Mouse (Mus musculus): ENCODE data around the gene Gcc2. TPM values are rescaled to one million over a fixed set of nuclear protein-coding genes. Genes with fewer than 3 reads are reported as not detected.
"Not testable (repeated sequence)": the region's sequence is repeated elsewhere in the genome, so short reads cannot be mapped to it uniquely, and the experiment has no call there.

Gene Gcc2
- polyA plus RNA-seq, 1 experiment from 2014 or later: 93.6 TPM

GRCm38 (mm10) chr10:58226357-58226756, 28.9 kb upstream of the Gcc2 start:
- not testable (repeated sequence) for H3K4me1 ChIP-seq (ENCODE audit: control insufficient read depth, insufficient read depth, low read length); H3K4me2 ChIP-seq (ENCODE audit: low read length); H3K9me3 ChIP-seq (ENCODE audit: control insufficient read depth, low read length); H3K4me3 ChIP-seq (replicated peaks; ENCODE audit: low read depth, low read length); H3K9ac ChIP-seq (replicated peaks; ENCODE audit: low read length); H3K27ac ChIP-seq (replicated peaks; ENCODE audit: low read depth, low read length); ATAC-seq (ENCODE audit: low FRiP score, low TSS enrichment); H3K27me3 ChIP-seq (ENCODE audit: control insufficient read depth, insufficient read depth, low read length); H3K36me3 ChIP-seq (ENCODE audit: control insufficient read depth, insufficient read depth, low read length)
- peak; percentile 32 for DNase-seq
- WGBS: 77% methylated on average over 4 of the region's 4 CpGs

DNA sequence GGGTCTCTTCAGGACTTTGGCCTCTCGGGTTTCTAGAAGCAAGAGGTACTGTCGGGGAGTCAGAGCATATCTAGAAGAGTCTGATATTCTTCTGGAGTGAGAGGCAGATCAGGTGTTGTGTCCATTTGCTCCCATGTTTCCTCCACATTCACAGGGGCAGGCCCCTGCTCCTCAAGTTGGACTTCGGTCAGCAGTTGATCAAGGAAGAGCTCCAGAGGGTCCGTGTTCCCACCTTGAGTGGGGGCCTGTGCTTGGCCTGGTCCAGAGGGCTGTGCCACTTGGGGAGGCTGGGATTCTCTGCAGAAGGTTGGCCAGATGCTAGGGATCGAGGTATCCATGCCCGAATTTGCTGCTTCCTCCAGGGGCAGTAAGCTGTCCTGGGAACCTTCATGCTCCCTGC, 27.5 kb upstream of the Gcc2 start:
- 82% methylated on average over 2 of the region's 6 CpGs for WGBS
- not testable (repeated sequence) for ATAC-seq (ENCODE audit: low FRiP score, low TSS enrichment)
- H3K9me3 ChIP-seq (ENCODE audit: control insufficient read depth, low read length): peaks cover 15% of the 10 kb centered on the region

GRCm38 (mm10) chr10:58230021-58230420, 25.3 kb upstream of the Gcc2 start:
- DNase-seq; ATAC-seq (ENCODE audit: low FRiP score, low TSS enrichment); H3K4me1 ChIP-seq (ENCODE audit: control insufficient read depth, insufficient read depth, low read length); H3K27ac ChIP-seq (replicated peaks; ENCODE audit: low read depth, low read length); H3K9ac ChIP-seq (replicated peaks; ENCODE audit: low read length); H3K4me2 ChIP-seq (ENCODE audit: low read length); H3K36me3 ChIP-seq (ENCODE audit: control insufficient read depth, insufficient read depth, low read length); H3K27me3 ChIP-seq (ENCODE audit: control insufficient read depth, insufficient read depth, low read length); H3K4me3 ChIP-seq (replicated peaks; ENCODE audit: low read depth, low read length): not testable (repeated sequence)
- WGBS: 57% methylated on average over 3 of the region's 3 CpGs
- H3K9me3 ChIP-seq (ENCODE audit: control insufficient read depth, low read length): peaks cover 15% of the 10 kb centered on the region

More for the DNA sequence above, 27.5 kb upstream of the Gcc2 start:
- H3K4me1 ChIP-seq (ENCODE audit: control insufficient read depth, insufficient read depth, low read length); H3K9ac ChIP-seq (replicated peaks; ENCODE audit: low read length); H3K27me3 ChIP-seq (ENCODE audit: control insufficient read depth, insufficient read depth, low read length); H3K36me3 ChIP-seq (ENCODE audit: control insufficient read depth, insufficient read depth, low read length); DNase-seq; H3K27ac ChIP-seq (replicated peaks; ENCODE audit: low read depth, low read length); H3K4me2 ChIP-seq (ENCODE audit: low read length); H3K4me3 ChIP-seq (replicated peaks; ENCODE audit: low read depth, low read length): not testable (repeated sequence)

- not testable (repeated sequence) for H3K4me2 ChIP-seq (ENCODE audit: low read length); DNase-seq; H3K36me3 ChIP-seq (ENCODE audit: control insufficient read depth, insufficient read depth, low read length); H3K4me1 ChIP-seq (ENCODE audit: control insufficient read depth, insufficient read depth, low read length); H3K9ac ChIP-seq (replicated peaks; ENCODE audit: low read length); H3K27me3 ChIP-seq (ENCODE audit: control insufficient read depth, insufficient read depth, low read length); H3K4me3 ChIP-seq (replicated peaks; ENCODE audit: low read depth, low read length); H3K27ac ChIP-seq (replicated peaks; ENCODE audit: low read depth, low read length)
- peak; percentile 41 for ATAC-seq (ENCODE audit: low FRiP score, low TSS enrichment)
- 87% methylated on average over 5 of the region's 7 CpGs for WGBS
- H3K9me3 ChIP-seq (ENCODE audit: control insufficient read depth, low read length): peaks cover 15% of the 10 kb centered on the region
Measured at GRCm38 (mm10) chr10:58231088-58231487, 24.2 kb upstream of the Gcc2 start.

DNA sequence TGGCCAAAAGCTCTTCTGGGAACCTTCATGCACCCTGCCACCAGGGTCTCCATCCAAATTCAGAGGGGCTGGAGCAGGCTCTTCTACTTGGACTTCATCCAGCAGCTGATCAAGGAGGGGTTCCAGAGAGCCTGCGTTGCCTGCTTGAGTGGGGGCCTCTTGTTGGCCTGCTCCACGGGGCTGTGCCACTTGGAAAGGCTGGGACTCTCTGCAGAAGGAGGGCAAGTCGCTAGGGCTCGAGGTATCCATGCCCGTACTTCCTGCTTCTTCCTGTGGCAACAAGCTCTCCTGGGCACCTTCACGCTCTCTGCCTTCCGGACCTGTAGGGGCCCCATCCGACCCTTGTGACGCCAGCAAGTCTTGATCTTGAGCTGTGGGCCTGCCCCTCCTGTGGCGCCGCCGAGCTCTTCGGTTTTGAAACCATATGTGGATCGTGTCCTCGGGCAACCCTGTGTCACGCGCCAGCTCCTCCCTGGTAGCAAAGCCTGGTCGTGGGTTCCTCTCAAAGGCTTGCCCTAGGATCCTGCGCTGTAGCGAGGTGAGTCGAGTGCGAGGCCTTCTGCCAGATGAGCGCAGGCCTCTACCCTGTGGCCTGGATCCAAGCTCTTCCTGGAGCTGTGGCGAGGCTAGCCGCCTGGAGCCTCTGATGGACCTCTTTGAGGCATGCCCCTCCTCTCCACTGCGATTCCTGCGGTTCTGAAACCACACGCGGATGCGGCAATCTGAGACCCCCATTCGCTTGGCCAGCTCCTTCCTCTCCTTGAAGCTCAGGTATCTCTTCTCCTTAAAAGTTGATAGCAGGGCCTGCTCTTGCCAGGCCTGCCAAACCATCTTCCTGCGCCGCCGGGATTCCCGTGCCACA, 23.3 kb upstream of the Gcc2 start:
- not testable (repeated sequence) for H3K9ac ChIP-seq (replicated peaks; ENCODE audit: low read length); H3K4me2 ChIP-seq (ENCODE audit: low read length); H3K27me3 ChIP-seq (ENCODE audit: control insufficient read depth, insufficient read depth, low read length); H3K4me3 ChIP-seq (replicated peaks; ENCODE audit: low read depth, low read length); H3K4me1 ChIP-seq (ENCODE audit: control insufficient read depth, insufficient read depth, low read length); H3K27ac ChIP-seq (replicated peaks; ENCODE audit: low read depth, low read length); H3K36me3 ChIP-seq (ENCODE audit: control insufficient read depth, insufficient read depth, low read length)
- ATAC-seq (ENCODE audit: low FRiP score, low TSS enrichment) (peak; percentile 83), DNase-seq (peak; percentile 39)
- WGBS: 88% methylated on average over 31 of the region's 35 CpGs
- H3K9me3 ChIP-seq (ENCODE audit: control insufficient read depth, low read length): peaks cover 15% of the 10 kb centered on the region

- peak; percentile 41 for ATAC-seq (ENCODE audit: low FRiP score, low TSS enrichment)
- H3K4me3 ChIP-seq (replicated peaks; ENCODE audit: low read depth, low read length); H3K9ac ChIP-seq (replicated peaks; ENCODE audit: low read length); H3K4me1 ChIP-seq (ENCODE audit: control insufficient read depth, insufficient read depth, low read length); DNase-seq; H3K36me3 ChIP-seq (ENCODE audit: control insufficient read depth, insufficient read depth, low read length); H3K27me3 ChIP-seq (ENCODE audit: control insufficient read depth, insufficient read depth, low read length); H3K4me2 ChIP-seq (ENCODE audit: low read length); H3K27ac ChIP-seq (replicated peaks; ENCODE audit: low read depth, low read length): not testable (repeated sequence)
- H3K9me3 ChIP-seq (ENCODE audit: control insufficient read depth, low read length): peaks cover 15% of the 10 kb centered on the region
- 83% methylated on average over 7 of the region's 8 CpGs for WGBS
Measured at GRCm38 (mm10) chr10:58232641-58232969, 22.7 kb upstream of the Gcc2 start, which contains the start of gene Duxf3. Gene Duxf3, minus strand, starts transcription at chr10:58232675.

DNA sequence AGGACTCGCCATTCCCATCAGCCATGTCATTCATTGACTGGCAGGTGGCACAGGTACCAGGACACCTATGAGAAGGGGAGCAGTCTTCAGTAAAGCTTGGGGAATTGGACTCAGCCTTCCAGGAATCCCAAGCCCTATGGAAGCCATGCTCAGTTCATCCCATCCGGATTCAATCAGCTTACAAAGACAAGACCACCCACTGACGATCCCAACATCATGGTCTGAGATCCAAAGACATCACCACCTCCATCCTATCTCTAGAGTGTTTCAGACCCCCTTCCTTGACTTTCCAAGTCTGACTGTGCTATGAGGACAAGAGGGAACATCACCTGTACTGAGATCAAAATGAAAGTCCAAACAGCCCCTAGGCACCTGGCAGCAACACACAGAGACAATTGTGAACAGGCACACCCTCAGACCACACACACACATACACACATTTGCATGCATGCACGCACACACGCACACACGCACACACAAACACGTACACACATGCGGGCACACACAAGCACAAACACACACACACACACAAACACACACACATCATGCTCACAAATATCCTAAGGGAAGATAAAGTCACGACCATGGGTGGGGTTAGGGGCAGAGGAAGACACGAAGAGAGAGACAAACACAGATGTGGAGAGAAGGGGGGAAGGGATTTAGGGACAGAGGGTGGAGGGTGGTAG, 22.1 kb upstream of the Gcc2 start:
- not testable (repeated sequence) for H3K9ac ChIP-seq (replicated peaks; ENCODE audit: low read length); H3K27ac ChIP-seq (replicated peaks; ENCODE audit: low read depth, low read length); H3K4me3 ChIP-seq (replicated peaks; ENCODE audit: low read depth, low read length); H3K4me2 ChIP-seq (ENCODE audit: low read length); DNase-seq; H3K36me3 ChIP-seq (ENCODE audit: control insufficient read depth, insufficient read depth, low read length); H3K4me1 ChIP-seq (ENCODE audit: control insufficient read depth, insufficient read depth, low read length); H3K27me3 ChIP-seq (ENCODE audit: control insufficient read depth, insufficient read depth, low read length)
- H3K9me3 ChIP-seq (ENCODE audit: control insufficient read depth, low read length): peaks cover 15% of the 10 kb centered on the region
- 78% methylated on average over 9 of the region's 10 CpGs for WGBS
- peak; percentile 58 for ATAC-seq (ENCODE audit: low FRiP score, low TSS enrichment)

- not testable (repeated sequence) for H3K9ac ChIP-seq (replicated peaks; ENCODE audit: low read length); H3K36me3 ChIP-seq (ENCODE audit: control insufficient read depth, insufficient read depth, low read length); H3K4me3 ChIP-seq (replicated peaks; ENCODE audit: low read depth, low read length); DNase-seq; H3K27me3 ChIP-seq (ENCODE audit: control insufficient read depth, insufficient read depth, low read length); H3K4me1 ChIP-seq (ENCODE audit: control insufficient read depth, insufficient read depth, low read length); ATAC-seq (ENCODE audit: low FRiP score, low TSS enrichment); H3K27ac ChIP-seq (replicated peaks; ENCODE audit: low read depth, low read length); H3K4me2 ChIP-seq (ENCODE audit: low read length)
- peaks cover 15% of the 10 kb centered on the region for H3K9me3 ChIP-seq (ENCODE audit: control insufficient read depth, low read length)
Measured at GRCm38 (mm10) chr10:58233740-58234121, 21.6 kb upstream of the Gcc2 start.

DNA sequence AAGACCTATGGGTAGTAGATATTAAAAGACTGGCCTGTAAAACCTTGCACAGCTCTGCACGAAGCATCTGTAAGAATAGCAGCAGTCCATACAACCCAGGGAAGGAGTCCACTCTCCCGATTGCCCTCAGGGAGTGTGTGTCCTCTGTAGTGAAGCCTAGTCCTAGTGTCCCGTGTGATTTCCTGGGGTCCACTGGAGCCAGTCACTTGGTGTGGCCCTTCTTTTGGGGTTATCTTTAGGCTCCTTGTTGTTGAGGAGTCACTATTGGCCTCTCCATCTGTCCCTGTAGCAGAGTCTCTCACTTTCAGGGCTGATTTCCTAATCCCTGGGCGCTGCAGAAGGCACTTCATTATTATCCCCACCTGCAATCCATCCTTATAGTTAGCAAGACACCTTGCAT, 20.3 kb upstream of the Gcc2 start:
- not testable (repeated sequence) for H3K27me3 ChIP-seq (ENCODE audit: control insufficient read depth, insufficient read depth, low read length); DNase-seq; ATAC-seq (ENCODE audit: low FRiP score, low TSS enrichment); H3K9ac ChIP-seq (replicated peaks; ENCODE audit: low read length); H3K36me3 ChIP-seq (ENCODE audit: control insufficient read depth, insufficient read depth, low read length); H3K4me1 ChIP-seq (ENCODE audit: control insufficient read depth, insufficient read depth, low read length); H3K4me2 ChIP-seq (ENCODE audit: low read length); H3K4me3 ChIP-seq (replicated peaks; ENCODE audit: low read depth, low read length); H3K27ac ChIP-seq (replicated peaks; ENCODE audit: low read depth, low read length)
- H3K9me3 ChIP-seq (ENCODE audit: control insufficient read depth, low read length): peaks cover 18% of the 10 kb centered on the region
- 87% methylated on average over 4 of the region's 4 CpGs for WGBS
